Mouse (Mus musculus): ENCODE measurements around the gene Cmah.
A peak's percentile ranks its signal among the peaks of the same experiment; 100 is the strongest.
"Not testable (repeated sequence)": the region's sequence is repeated elsewhere in the genome, so short reads cannot be mapped to it uniquely, and the experiment has no call there.

Gene Cmah

DNA sequence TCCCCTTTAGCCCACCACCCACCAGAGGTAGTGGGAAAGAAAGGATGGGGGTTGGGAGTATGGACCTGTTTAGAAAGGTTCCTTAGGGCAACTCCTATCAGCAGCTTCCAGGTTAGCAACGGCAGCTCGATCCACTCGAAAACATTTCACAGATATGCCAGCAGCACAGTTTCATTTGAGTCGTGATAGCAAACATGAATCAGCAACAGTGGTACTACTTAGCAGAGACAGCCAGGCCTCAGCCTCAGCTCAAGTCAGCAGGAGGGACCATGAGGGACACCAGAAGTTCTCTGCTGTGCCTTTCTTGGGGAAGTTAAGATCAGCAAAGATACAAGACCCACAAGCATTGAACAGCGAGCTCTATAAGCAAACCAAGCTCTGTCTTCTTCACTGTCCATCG, 13.3 kb downstream of the Cmah start:
- DNase-seq (ENCODE audit: low read depth): no peak

GRCm38 (mm10) chr13:24342091-24342490, 14.9 kb downstream of the Cmah start:
- peak; percentile 77 for DNase-seq (ENCODE audit: low read depth)

DNA sequence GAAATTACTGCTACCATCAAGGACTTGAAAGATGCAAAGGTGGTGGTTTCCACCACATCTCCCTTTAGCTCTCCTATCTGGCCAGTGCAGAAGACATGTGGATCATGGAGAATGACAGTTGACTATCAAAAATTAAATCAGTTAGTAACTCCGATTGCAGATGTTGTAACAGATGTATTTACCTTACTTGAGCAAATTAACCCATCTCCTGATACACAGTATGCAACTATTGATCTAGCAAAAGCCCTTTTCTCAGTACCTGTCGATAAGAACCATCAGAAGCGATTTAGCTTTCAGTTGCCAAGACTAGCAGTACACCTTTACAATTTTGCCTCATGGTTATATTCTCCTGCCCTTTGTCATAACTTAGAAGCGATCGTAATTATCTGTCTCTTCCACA, 25.8 kb downstream of the Cmah start:
- no peak for DNase-seq (ENCODE audit: low read depth)

GRCm38 (mm10) chr13:24354751-24355150, 27.5 kb downstream of the Cmah start:
- DNase-seq (ENCODE audit: low read depth): no peak

GRCm38 (mm10) chr13:24359181-24359580, 32.0 kb downstream of the Cmah start:
- DNase-seq (ENCODE audit: low read depth): no peak

DNA sequence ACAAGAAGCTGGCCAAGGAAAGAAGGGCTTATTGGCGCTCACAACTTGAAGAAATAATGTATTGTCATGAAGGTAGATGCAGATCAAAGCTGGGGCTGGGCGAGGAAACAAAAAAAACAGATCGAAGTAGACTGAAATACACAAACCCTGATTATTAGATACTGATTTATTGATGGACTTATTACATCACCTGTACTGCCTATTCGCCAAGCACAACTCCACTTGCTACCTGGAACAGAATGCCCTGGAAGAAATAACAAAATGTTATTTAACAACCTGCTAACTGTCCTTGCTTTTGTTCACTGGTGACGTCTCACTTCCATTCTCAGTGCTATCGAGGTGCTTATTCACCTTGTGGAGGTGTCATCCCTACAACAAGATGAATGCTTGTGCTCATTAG, 38.0 kb downstream of the Cmah start:
- DNase-seq (ENCODE audit: low read depth): no peak

GRCm38 (mm10) chr13:24372893-24373599, 45.8 kb downstream of the Cmah start:
- no peak for DNase-seq (ENCODE audit: low read depth)

- DNase-seq (ENCODE audit: low read depth): not testable (repeated sequence)
These were observed 47.4 kb downstream of the Cmah start for GRCm38 (mm10) chr13:24374606-24375005.

DNA sequence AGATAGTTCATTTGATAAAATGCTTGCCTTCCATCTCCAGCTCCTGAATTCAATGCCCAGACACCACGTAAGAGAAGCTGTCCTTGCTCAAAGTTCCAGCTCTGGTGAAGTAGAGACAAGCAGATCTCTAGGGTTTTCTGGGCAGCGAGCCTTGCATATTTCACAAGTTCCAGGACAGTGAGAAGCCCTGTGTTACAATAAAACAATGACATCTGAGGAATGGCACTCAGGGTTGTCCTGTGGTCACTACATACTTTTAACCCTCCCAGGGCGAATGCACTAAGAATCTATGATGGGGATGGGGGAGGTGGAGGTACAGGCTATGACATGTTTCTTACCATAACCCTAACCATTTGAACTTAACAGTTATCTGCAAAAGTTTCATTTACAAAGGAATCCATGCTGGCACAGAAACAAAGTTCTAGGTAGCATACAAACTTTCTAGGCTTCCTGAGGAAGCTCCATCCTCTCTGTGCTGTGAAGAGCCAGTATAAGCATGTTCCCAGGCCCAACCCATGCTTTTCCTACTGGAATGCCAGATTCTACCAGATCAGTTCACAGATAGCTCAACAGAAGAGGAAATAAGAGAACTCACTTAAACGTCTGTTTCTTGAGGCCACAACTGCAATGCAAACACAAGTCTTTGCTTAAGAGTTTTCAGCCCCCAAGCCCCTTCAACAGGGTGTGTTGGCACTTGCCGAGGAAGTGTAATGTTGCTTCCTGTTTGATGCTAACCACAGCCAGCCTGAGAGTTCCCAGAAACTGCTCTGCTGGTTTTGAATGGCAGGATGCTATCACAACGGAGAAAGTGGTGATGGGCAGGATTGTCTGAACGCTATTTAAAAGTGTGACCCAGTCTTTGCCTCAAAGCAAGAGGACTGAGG, 48.4 kb downstream of the Cmah start:
- peak; percentile 65 for DNase-seq (ENCODE audit: low read depth)

GRCm38 (mm10) chr13:24380713-24381112, 53.5 kb downstream of the Cmah start:
- peak; percentile 97 for DNase-seq (ENCODE audit: low read depth)

- DNase-seq (ENCODE audit: low read depth): no peak
These were observed 56.7 kb downstream of the Cmah start for GRCm38 (mm10) chr13:24383885-24384284.

DNA sequence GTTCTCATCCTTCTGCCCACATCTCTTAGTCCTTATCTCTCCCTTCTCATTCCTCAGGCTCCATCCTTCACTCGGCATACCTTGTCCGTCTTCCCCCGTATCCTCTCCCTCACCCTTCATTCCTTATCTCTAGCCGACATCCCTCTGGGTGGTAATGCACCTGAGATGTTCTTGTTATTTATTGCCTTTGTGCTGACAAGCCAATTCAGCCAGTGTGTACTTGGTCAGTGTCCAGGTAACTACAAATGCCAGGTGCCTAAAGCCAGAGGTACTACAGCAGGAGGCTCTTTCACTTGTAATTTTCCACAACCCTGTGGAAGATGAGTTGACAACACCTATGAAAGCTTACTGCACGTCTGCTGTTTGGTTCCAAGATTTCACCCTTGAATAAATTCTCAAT, 64.7 kb downstream of the Cmah start:
- no peak for DNase-seq (ENCODE audit: low read depth)

DNA sequence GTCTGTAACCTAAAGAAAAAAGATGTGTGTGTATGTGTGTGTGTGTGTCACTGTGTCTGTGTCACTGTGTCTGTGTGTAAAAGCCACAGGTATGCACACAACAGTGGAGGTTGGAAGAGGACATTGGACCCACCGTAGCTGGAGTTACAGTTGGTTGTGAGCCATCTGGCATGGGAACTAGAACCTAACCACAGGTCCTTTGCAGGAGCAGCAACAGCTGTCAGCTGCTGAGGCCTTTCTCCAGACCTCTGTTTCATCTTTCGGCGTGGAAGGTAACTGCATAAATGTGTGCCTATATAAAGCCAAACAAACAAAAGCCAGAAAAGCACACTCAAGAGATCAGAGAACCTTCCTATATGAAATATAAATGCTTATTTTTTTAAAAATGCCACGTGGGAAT, 65.5 kb downstream of the Cmah start:
- DNase-seq (ENCODE audit: low read depth): no peak

GRCm38 (mm10) chr13:24393055-24393454, 65.9 kb downstream of the Cmah start:
- DNase-seq (ENCODE audit: low read depth): peak; percentile 36

DNA sequence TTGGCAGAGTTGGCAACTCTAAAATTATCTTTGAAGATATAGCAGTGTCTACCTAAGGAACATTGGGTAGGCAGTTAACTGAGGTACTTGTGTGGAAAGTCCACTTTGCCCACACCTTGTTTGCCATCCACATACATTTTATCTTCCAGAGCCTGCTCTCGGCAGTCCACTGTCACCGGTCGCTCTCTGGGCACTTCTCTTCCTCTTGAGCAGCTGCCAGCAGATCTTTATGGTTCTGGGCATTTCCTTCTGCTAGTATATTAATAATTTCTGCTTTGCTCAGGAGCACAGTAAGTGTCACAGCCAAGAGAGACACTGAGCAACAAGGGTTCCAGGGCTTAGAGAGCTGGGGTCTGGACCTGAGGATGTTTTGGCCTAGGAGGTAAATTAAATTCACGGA, 68.6 kb downstream of the Cmah start:
- peak; percentile 29 for DNase-seq (ENCODE audit: low read depth)

DNA sequence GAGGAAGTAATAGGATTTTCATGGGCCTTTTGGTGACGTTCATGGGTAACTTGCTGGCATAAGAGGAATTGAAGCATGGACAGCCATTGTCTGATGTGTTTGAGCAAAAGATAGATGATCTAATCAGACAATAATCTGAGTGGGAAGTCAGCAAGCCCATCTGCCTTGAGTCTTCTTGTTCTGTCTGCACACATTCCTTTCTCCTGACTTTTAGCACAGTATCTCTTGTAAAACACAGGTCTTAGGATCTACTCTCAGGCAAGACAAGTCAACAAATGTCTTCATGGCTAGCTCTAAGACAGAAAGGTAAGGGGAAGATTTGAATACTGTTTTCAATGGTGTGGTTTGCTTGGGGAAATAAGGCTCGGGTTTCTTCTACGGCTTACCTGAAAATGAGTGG, 70.0 kb downstream of the Cmah start:
- DNase-seq (ENCODE audit: low read depth): no peak

DNA sequence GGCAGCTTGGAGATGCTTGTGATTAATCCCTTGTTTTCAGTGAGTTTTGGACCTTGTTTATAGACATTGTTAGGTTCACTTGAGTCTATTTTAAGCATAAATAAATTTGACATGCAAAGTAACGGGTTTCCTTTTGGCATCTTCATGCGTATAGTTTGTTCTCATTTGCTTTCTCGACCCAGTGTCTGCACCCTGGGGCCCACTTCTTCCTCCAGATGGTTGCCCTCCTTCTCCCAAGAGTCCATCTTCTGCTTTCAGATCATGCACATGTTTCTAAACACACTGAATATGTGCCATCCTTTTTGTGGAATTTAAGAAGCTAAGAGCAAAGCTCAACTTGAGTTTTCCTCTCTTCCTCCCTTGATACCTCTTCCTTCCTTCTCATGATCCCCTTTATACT, 71.3 kb downstream of the Cmah start:
- no peak for DNase-seq (ENCODE audit: low read depth)

DNA sequence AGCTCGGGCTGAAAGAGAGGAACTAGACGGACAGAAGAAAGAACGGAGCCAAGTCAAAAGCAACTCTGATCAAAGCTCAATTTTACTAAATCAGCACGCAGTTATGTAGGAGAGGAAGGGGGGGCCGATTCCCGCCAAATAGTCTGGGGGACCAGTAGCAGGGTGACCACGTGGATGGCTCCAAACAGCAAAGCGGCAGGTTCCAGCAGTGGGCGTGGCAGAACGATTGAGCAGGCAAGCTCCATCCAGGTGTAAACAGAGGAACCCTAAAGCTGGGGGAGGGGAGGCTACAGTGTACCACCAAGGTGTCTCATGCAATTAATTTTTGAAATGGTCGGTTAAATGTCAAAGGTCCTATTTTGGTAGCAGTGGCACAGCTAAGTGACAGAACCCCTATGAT, 74.6 kb downstream of the Cmah start:
- not testable (repeated sequence) for DNase-seq (ENCODE audit: low read depth)

GRCm38 (mm10) chr13:24403054-24403453, 75.8 kb downstream of the Cmah start:
- DNase-seq (ENCODE audit: low read depth): peak; percentile 94

DNA sequence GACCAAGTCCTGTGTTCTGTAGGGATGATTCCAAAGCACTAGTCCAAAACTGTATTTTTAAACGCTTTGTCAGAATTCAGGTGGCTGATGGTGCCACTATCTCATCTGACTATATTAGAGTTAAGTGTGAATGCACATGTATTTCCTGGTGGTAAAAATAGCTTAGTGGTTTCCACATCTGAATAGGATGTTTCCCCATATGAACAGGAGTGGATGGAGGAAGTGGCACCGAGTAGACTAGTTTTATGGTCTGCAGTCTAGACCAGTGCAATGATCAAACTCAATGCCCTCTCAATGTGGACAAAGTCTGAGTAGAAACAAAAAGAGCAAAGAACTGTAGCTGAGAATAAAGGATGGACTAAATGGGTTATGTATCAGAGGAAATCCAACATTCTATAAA, 79.6 kb downstream of the Cmah start:
- DNase-seq (ENCODE audit: low read depth): peak; percentile 52

- no peak for DNase-seq (ENCODE audit: low read depth)
These were observed 87.5 kb downstream of the Cmah start for GRCm38 (mm10) chr13:24414635-24415206.

- DNase-seq (ENCODE audit: low read depth): no peak
These were observed 88.5 kb downstream of the Cmah start for GRCm38 (mm10) chr13:24415506-24416206.
